Mouse (Mus musculus): Measurements from ENCODE around the gene Gnaq. TPM values are rescaled to one million over a fixed set of nuclear protein-coding genes. Genes with fewer than 3 reads are reported as not detected.

Gnaq gene
- total and polyA plus RNA-seq, 3 experiments, result 8.1 to 12.9 (median 8.2) TPM

DNA sequence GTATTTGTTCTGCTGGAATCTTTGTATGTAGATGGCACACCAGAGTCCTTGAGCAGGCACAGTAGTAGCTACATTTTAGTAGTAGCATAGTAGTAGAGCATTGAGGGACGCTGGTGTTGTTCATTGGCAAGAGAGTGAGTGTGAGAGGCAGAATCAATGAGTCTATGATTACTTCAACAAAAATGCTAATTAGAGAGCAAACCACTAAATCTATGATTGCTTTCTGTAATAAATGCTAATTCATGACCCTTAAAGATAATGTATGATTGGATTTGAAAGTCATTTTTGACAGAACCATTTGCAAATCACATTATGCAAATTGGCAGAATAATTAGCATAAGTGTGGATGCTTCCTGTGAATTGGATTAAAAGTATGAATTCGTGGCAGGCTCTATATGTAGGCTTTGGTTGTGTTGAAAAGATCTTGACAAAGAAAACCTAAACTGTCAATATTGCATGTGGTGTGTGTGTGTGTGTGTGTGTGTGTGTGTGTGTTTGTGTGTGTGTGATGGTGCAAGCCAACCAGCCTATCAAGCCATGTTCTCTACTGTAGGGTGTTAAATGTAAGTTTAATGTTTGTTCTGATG lies 82.9 kb downstream of the Gnaq start:
- Histone ChIP-seq H3K27ac (ENCODE audit: insufficient read depth, low read depth) (no peak overlapping the region), H3K79me2 (replicated peaks; ENCODE audit: control insufficient read depth, extremely low read depth, insufficient read depth, poor library complexity, severe bottlenecking) (no peaks in the 10 kb centered on the region), H3K9me3 (replicated peaks; ENCODE audit: low read length) (no peaks in the 10 kb centered on the region), H3K4me1 (ENCODE audit: control insufficient read depth in 1 of 2, insufficient read depth in 2 of 2) (peaks cover 0 to 16% of the 10 kb centered on the region in 2 experiments; a peak in 1 of 4 replicates), H3K4me2 (ENCODE audit: insufficient read depth, low read depth, poor library complexity, severe bottlenecking) (no peak overlapping the region), H3K4me3 (replicated peaks in 1 of 3; ENCODE audit: low read depth in 2 of 3, low read length in 2 of 3, poor library complexity in 1 of 3) (no peak overlapping the region), H3K36me3 (replicated peaks in 1 of 2; ENCODE audit: control insufficient read depth in 1 of 2, insufficient read depth in 1 of 2, low read length in 1 of 2) (peaks cover 0 to 15% of the 10 kb centered on the region in 2 experiments), H3K27me3 (replicated peaks) (no peaks in the 10 kb centered on the region), H3K9ac (ENCODE audit: insufficient read depth, low read depth) (no peak overlapping the region)
- no peak for DNase-seq (ENCODE audit: extremely low read depth)
- dilution Hi-C loops (cut with MboI; ENCODE audit: extremely low pct_ligation_motif_present, extremely low pct_unique_long_range_greater_than_20kb, low sequenced_read_pairs) (no loop called here), in situ Hi-C loops (cut with MboI; ENCODE audit: low pct_ligation_motif_present, low pct_unique_long_range_greater_than_20kb, low sequenced_read_pairs) (no loop called here)
- TF ChIP-seq RCOR1 (conservative IDR thresholded peaks at IDR 0.05; ENCODE audit: low read depth, low read length), result no peak
- TF ChIP-seq KAT2A (IDR thresholded peaks at IDR 0.05; ENCODE audit: insufficient replicate concordance, low read length), result no peak
- TF ChIP-seq ZC3H11A (IDR thresholded peaks at IDR 0.05; ENCODE audit: low read depth, low read length), result no peak
- no peak for TF ChIP-seq NELFE (IDR thresholded peaks at IDR 0.05; ENCODE audit: low read depth, low read length)
- no peak for TF ChIP-seq BHLHE40 (IDR thresholded peaks at IDR 0.05; ENCODE audit: low read depth, low read length)
- no peak for TF ChIP-seq MEF2A (IDR thresholded peaks at IDR 0.05; ENCODE audit: borderline replicate concordance, low read depth, low read length)
- TF ChIP-seq USF1 (IDR thresholded peaks at IDR 0.05; ENCODE audit: low read depth, low read length), result no peak
- TF ChIP-seq CHD2 (IDR thresholded peaks at IDR 0.05; ENCODE audit: low read length), result no peak
- TF ChIP-seq MYC (IDR thresholded peaks at IDR 0.05; ENCODE audit: low read depth, low read length), result no peak
- TF ChIP-seq E2F4 (IDR thresholded peaks at IDR 0.05; ENCODE audit: insufficient replicate concordance, low read depth, low read length), result no peak
- no peak for TF ChIP-seq HCFC1 (IDR thresholded peaks at IDR 0.05; ENCODE audit: low read depth, low read length)
- TF ChIP-seq ETS1 (conservative IDR thresholded peaks at IDR 0.05; ENCODE audit: low read depth, low read length), result no peak
- no peak for TF ChIP-seq UBTF (IDR thresholded peaks at IDR 0.05; ENCODE audit: low read depth, low read length)
- no peak for TF ChIP-seq ZKSCAN1 (IDR thresholded peaks at IDR 0.05; ENCODE audit: borderline replicate concordance, low read depth, low read length)
- TF ChIP-seq MAZ (IDR thresholded peaks at IDR 0.05; ENCODE audit: low read depth, low read length), result no peak
- no peak for TF ChIP-seq SIN3A (IDR thresholded peaks at IDR 0.05; ENCODE audit: low read length)
- no peak for TF ChIP-seq TCF12 (IDR thresholded peaks at IDR 0.05; ENCODE audit: low read depth, low read length)
- TF ChIP-seq POLR2AphosphoS2 (IDR thresholded peaks at IDR 0.05; ENCODE audit: low read depth, low read length), result no peak

DNA sequence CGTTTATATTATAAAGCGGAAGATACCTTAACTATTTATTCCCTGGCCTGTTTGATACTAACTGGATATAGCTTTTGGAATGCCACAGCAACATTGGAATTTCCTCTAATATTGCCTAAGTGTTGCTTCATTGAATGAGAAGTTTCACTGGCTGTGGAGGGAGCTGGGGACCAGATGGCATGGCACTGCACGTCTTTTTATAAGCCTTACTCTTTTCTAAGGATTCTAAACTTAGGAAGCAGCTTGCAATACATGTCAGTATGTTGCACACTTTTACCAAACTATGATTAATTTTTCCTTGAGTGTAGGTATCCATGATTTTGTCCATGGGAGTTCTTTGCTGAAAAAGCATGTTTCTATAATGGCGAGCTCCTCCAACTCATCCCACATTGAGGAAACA lies 87.3 kb downstream of the Gnaq start:
- Histone ChIP-seq H3K9me3 (replicated peaks; ENCODE audit: low read length) (no peaks in the 10 kb centered on the region), H3K9ac (ENCODE audit: insufficient read depth, low read depth) (no peak overlapping the region), H3K27me3 (replicated peaks) (no peaks in the 10 kb centered on the region), H3K4me1 (ENCODE audit: control insufficient read depth in 1 of 2, insufficient read depth in 2 of 2) (peaks cover 9 to 44% of the 10 kb centered on the region in 2 experiments; a peak in 3 of 4 replicates), H3K36me3 (replicated peaks in 1 of 2; ENCODE audit: control insufficient read depth in 1 of 2, insufficient read depth in 1 of 2, low read length in 1 of 2) (peaks cover 0 to 23% of the 10 kb centered on the region in 2 experiments), H3K27ac (ENCODE audit: insufficient read depth, low read depth) (no peak overlapping the region), H3K4me3 (replicated peaks in 1 of 3; ENCODE audit: low read depth in 2 of 3, low read length in 2 of 3, poor library complexity in 1 of 3) (no peak overlapping the region), H3K4me2 (ENCODE audit: insufficient read depth, low read depth, poor library complexity, severe bottlenecking) (no peak overlapping the region), H3K79me2 (replicated peaks; ENCODE audit: control insufficient read depth, extremely low read depth, insufficient read depth, poor library complexity, severe bottlenecking) (no peaks in the 10 kb centered on the region)
- DNase-seq (ENCODE audit: extremely low read depth), result no peak
- dilution Hi-C loops (cut with MboI; ENCODE audit: extremely low pct_ligation_motif_present, extremely low pct_unique_long_range_greater_than_20kb, low sequenced_read_pairs) (no loop called here), in situ Hi-C loops (cut with MboI; ENCODE audit: low pct_ligation_motif_present, low pct_unique_long_range_greater_than_20kb, low sequenced_read_pairs) (no loop called here)
- TF ChIP-seq GABPA (IDR thresholded peaks at IDR 0.05; ENCODE audit: insufficient replicate concordance, low read depth, low read length), result no peak
- no peak for TF ChIP-seq MAZ (IDR thresholded peaks at IDR 0.05; ENCODE audit: low read depth, low read length)

Measured in CH12.LX (cell line).